Mouse (Mus musculus): ENCODE results near the gene Chst4.

- TF ChIP-seq POLR2A (IDR thresholded peaks at IDR 0.05; ENCODE audit: low read depth, low read length) (no peak), CTCF (IDR thresholded peaks at IDR 0.05; ENCODE audit: extremely low read depth, insufficient read depth, insufficient read length, insufficient replicate concordance) (no peak)
Measured at GRCm38 (mm10) chr8:110079282-110080221, 40.0 kb upstream of the Chst4 start, which contains the start of gene Zfp612.
